Mouse (Mus musculus) MEL (cell line): ENCODE data around the gene Recql5. TPM values are rescaled to one million over a fixed set of nuclear protein-coding genes. Genes with fewer than 3 reads are reported as not detected.

ENCODE experiments used
- DNase-seq: peaks from one replicate; pipeline ENCODE4 v3.0.0; 2011; ENCODE audit warnings: low read depth, low spot score
- H3K27ac ChIP-seq: 2 replicates; pipeline ENCODE4 v1.5.1; 2012; ENCODE audit warnings: low read depth, mild to moderate bottlenecking, control low read depth, low read length, moderate library complexity; ENCODE audit not compliant: control insufficient read depth
- H3K27me3 ChIP-seq, 2 experiments: fragments of 150-350 bp in 1 of 2; sonication (generic) in 1 of 2; 2 replicates each; pipeline ENCODE4 v1.6.1; 2012; ENCODE audit warnings: low read length in 2 of 2, mild to moderate bottlenecking in 2 of 2, improper control_type of control experiment in 1 of 2, moderate library complexity in 1 of 2; ENCODE audit not compliant: insufficient read depth in 2 of 2, control insufficient read depth in 1 of 2
- H3K36me3 ChIP-seq, 2 experiments: 2 replicates each; pipeline ENCODE4 v1.6.1; 2012 to 2014; ENCODE audit warnings: low read length in 2 of 2, improper control_type of control experiment in 1 of 2, inconsistent platforms in 1 of 2, mild to moderate bottlenecking in 1 of 2; ENCODE audit not compliant: insufficient read depth in 2 of 2, control insufficient read depth in 1 of 2
- H3K4me1 ChIP-seq, 2 experiments: fragments of 150-350 bp in 1 of 2; sonication (generic) in 1 of 2; 2 replicates each; pipeline ENCODE4 v1.6.1; 2012; ENCODE audit warnings: low read length in 2 of 2, improper control_type of control experiment in 1 of 2, mild to moderate bottlenecking in 1 of 2; ENCODE audit not compliant: insufficient read depth in 2 of 2, control insufficient read depth in 1 of 2
- H3K4me3 ChIP-seq, 2 experiments: fragments of 150-350 bp in 1 of 2; sonication (generic) in 1 of 2; 2 replicates each; pipeline ENCODE4 v1.5.1; 2012; ENCODE audit warnings: low read depth in 2 of 2, low read length in 2 of 2, mild to moderate bottlenecking in 2 of 2, moderate library complexity in 2 of 2, control low read depth in 1 of 2, improper control_type of control experiment in 1 of 2; ENCODE audit not compliant: control insufficient read depth in 1 of 2, insufficient read depth in 1 of 2
- H3K79me2 ChIP-seq: 2 replicates; pipeline ENCODE4 v1.6.1; 2012; ENCODE audit warnings: mild to moderate bottlenecking, low read length, moderate library complexity; ENCODE audit not compliant: control insufficient read depth, poor library complexity, insufficient read depth
- H3K9ac ChIP-seq: 2 replicates; pipeline ENCODE4 v1.6.1; 2012; ENCODE audit warnings: low read depth, mild to moderate bottlenecking, control low read depth, low read length, moderate library complexity; ENCODE audit not compliant: control insufficient read depth, poor library complexity, severe bottlenecking
- H3K9me3 ChIP-seq: fragments of 150-350 bp; sonication (generic); replicated peaks from 2 replicates; pipeline ENCODE4 v1.6.1; 2012; ENCODE audit warnings: mild to moderate bottlenecking, low read length, improper control_type of control experiment, moderate library complexity; ENCODE audit not compliant: insufficient read depth
- BHLHE40 ChIP-seq: IDR thresholded peaks from 2 replicates; pipeline ENCODE4 v1.6.1; 2012; ENCODE audit warnings: low read depth, mild to moderate bottlenecking, inconsistent platforms, low read length, improper control_type of control experiment, borderline replicate concordance
- CHD1 ChIP-seq: IDR thresholded peaks from 2 replicates; pipeline ENCODE4 v1.6.1; 2012; ENCODE audit warnings: low read depth, mild to moderate bottlenecking, inconsistent platforms, low read length, improper control_type of control experiment
- CHD2 ChIP-seq: IDR thresholded peaks from 2 replicates; pipeline ENCODE4 v1.6.1; 2011; ENCODE audit warnings: low read length, improper control_type of control experiment
- CTCF ChIP-seq, 3 experiments: IDR thresholded peaks in 2 of 3; conservative IDR thresholded peaks in 1 of 3; 2 replicates each; pipeline ENCODE4 v1.5.1; 2011 to 2012; ENCODE audit warnings: low read length in 3 of 3, low read depth in 2 of 3, mild to moderate bottlenecking in 2 of 3, improper control_type of control experiment in 1 of 3, inconsistent platforms in 1 of 3, mixed read lengths in 1 of 3, moderate library complexity in 1 of 3; ENCODE audit not compliant: control insufficient read depth in 1 of 3, insufficient read depth in 1 of 3, poor library complexity in 1 of 3, severe bottlenecking in 1 of 3
- ELF1 ChIP-seq: IDR thresholded peaks from 2 replicates; pipeline ENCODE4 v1.6.1; 2014; ENCODE audit warnings: low read depth, mild to moderate bottlenecking, inconsistent platforms, low read length, improper control_type of control experiment, moderate library complexity
- EP300 ChIP-seq, 2 experiments: IDR thresholded peaks; 2 replicates each; pipeline ENCODE4 v1.6.1; 2011; ENCODE audit warnings: improper control_type of control experiment in 2 of 2, low read length in 2 of 2, low read depth in 1 of 2, mild to moderate bottlenecking in 1 of 2
- GATA1 ChIP-seq: IDR thresholded peaks from 2 replicates; pipeline ENCODE4 v1.6.1; 2011; ENCODE audit warnings: low read depth, low read length, improper control_type of control experiment
- MAZ ChIP-seq: IDR thresholded peaks from 2 replicates; pipeline ENCODE4 v1.6.1; 2012; ENCODE audit warnings: low read depth, mild to moderate bottlenecking, inconsistent platforms, low read length, improper control_type of control experiment
- MXI1 ChIP-seq: IDR thresholded peaks from 2 replicates; pipeline ENCODE4 v1.6.1; 2011; ENCODE audit warnings: mild to moderate bottlenecking, low read depth, low read length, improper control_type of control experiment
- MYC ChIP-seq: IDR thresholded peaks from 2 replicates; pipeline ENCODE4 v1.6.1; 2011; ENCODE audit warnings: low read depth, mild to moderate bottlenecking, low read length, improper control_type of control experiment, moderate library complexity
- NRF1 ChIP-seq: IDR thresholded peaks from 2 replicates; pipeline ENCODE4 v1.6.1; 2014; ENCODE audit warnings: low read depth, mild to moderate bottlenecking, inconsistent platforms, low read length, improper control_type of control experiment, moderate library complexity; ENCODE audit not compliant: poor library complexity, insufficient read depth, severe bottlenecking
- POLR2A ChIP-seq, 2 experiments: IDR thresholded peaks; 2 replicates each; pipeline ENCODE4 v1.6.1; 2011 to 2012; ENCODE audit warnings: low read length in 2 of 2, mild to moderate bottlenecking in 2 of 2, control low read depth in 1 of 2, improper control_type of control experiment in 1 of 2, low read depth in 1 of 2, moderate library complexity in 1 of 2; ENCODE audit not compliant: control insufficient read depth in 1 of 2, insufficient read depth in 1 of 2, poor library complexity in 1 of 2
- POLR2AphosphoS5 ChIP-seq: IDR thresholded peaks from 2 replicates; pipeline ENCODE4 v1.6.1; 2012; ENCODE audit warnings: low read depth, borderline replicate concordance, mild to moderate bottlenecking, inconsistent platforms, low read length, moderate library complexity, mixed read lengths
- TAL1 ChIP-seq: IDR thresholded peaks from 2 replicates; pipeline ENCODE4 v1.6.1; 2012; ENCODE audit warnings: mild to moderate bottlenecking, inconsistent platforms, low read length, moderate library complexity, mixed read lengths
- TCF12 ChIP-seq: IDR thresholded peaks from 2 replicates; pipeline ENCODE4 v1.6.1; 2014; ENCODE audit warnings: low read depth, mild to moderate bottlenecking, inconsistent platforms, low read length, improper control_type of control experiment, moderate library complexity
- USF2 ChIP-seq, 2 experiments: IDR thresholded peaks; 2 replicates each; pipeline ENCODE4 v1.6.1; 2011 to 2012; ENCODE audit warnings: improper control_type of control experiment in 2 of 2, low read length in 2 of 2, borderline replicate concordance in 1 of 2, inconsistent platforms in 1 of 2, low read depth in 1 of 2, mild to moderate bottlenecking in 1 of 2; ENCODE audit not compliant: insufficient read depth in 1 of 2
- ZNF384 ChIP-seq: IDR thresholded peaks from 2 replicates; pipeline ENCODE4 v1.6.1; 2012; ENCODE audit warnings: low read depth, mild to moderate bottlenecking, inconsistent platforms, low read length, improper control_type of control experiment
- polyA plus RNA-seq, 2 experiments: library from polyadenylated mRNA; stranded (reverse) in 1 of 2; unstranded in 1 of 2; fragments of >175 nt in 1 of 2; fragments of >200 nt in 1 of 2; gene quantifications; 2 replicates each; pipeline versions ENCODE4 v1.2.1 to v1.2.4; 2012; ENCODE audit warnings: low replicate concordance in 2 of 2, low read depth in 1 of 2; ENCODE audit not compliant: insufficient read length in 2 of 2, insufficient read depth in 1 of 2, missing spikeins in 1 of 2
- total RNA-seq: library from RNA; depleted of rRNA; stranded (reverse); fragments of 300-350 nt; gene quantifications from 2 replicates; pipeline ENCODE4 v1.2.3, GENCODE M21; 2012

Recql5 gene
- total and polyA plus RNA-seq, 3 experiments, result 20.3 to 21.5 TPM; not detected in 1

DNA sequence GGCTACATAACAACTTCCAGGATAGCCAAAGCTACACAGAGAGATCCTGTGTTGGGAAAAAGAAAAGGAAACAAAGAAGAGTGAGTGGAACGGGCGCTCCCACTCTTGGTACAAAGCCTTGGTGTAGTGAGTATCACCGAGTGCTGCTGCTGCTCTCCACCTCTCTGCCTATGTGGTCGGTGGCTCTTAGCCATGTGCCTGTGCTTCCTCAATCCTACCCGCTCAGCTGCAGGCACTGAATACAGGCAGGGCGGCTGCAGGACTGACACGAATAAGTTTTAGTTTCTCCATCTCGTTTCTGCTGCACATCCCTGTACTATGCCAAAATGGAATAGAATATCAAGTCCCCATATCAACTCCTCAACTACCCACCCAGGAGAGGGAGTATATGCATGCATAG lies 4.2 kb downstream of the Recql5 start:
- no peak overlapping the region for H3K9ac ChIP-seq
- peaks cover 4 to 5% of the 10 kb centered on the region in 2 experiments; a peak in 1 of 4 replicates for H3K4me1 ChIP-seq
- peaks cover 13% of the 10 kb centered on the region for H3K79me2 ChIP-seq
- no peaks in the 10 kb centered on the region for H3K27me3 ChIP-seq
- no peak overlapping the region for H3K4me3 ChIP-seq
- no peaks in the 10 kb centered on the region for H3K9me3 ChIP-seq
- no peak overlapping the region for H3K27ac ChIP-seq
- H3K36me3 ChIP-seq, result peaks cover 0 to 3% of the 10 kb centered on the region in 2 experiments; a peak in 1 of 4 replicates
- DNase-seq, result peak; percentile 43
- TF ChIP-seq TCF12, result no peak
- TF ChIP-seq POLR2AphosphoS5, result no peak
- TF ChIP-seq EP300 (IDR thresholded peaks at IDR 0.05; ENCODE audit: low read depth in 1 of 2, low read length in 2 of 2), result no peak
- TF ChIP-seq CHD2, result no peak
- TF ChIP-seq TAL1, result no peak
- TF ChIP-seq MYC, result no peak
- TF ChIP-seq ELF1, result no peak
- no peak for TF ChIP-seq BHLHE40

DNA sequence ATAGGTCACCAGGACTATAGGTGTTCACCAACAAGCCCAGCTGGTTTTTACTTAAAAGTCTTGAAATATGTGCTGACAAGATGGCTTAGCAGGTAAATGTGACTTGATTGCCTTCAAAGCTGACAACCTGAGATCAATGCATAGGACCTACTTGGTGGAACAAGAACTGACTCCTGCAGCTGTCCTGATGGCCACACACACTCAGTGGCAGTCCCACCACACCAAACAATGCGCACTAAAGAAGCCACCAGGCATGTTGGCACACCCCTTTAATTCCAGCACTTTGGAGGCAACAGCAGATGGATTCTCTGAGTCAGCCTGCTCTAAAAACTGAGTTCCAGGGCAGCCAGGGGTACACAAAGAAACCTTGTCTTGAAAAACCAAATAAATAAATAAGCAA lies 11.3 kb downstream of the Recql5 start:
- H3K4me3 ChIP-seq, result no peak overlapping the region
- H3K79me2 ChIP-seq, result no peaks in the 10 kb centered on the region
- peaks cover 0 to 1% of the 10 kb centered on the region in 2 experiments; a peak in 1 of 4 replicates for H3K4me1 ChIP-seq
- no peaks in the 10 kb centered on the region for H3K9me3 ChIP-seq
- DNase-seq, result no peak
- no peak overlapping the region for H3K9ac ChIP-seq
- H3K36me3 ChIP-seq, result no peaks in the 10 kb centered on the region
- H3K27me3 ChIP-seq, result no peaks in the 10 kb centered on the region
- TF ChIP-seq GATA1 (no peak), NRF1 (no peak), CHD1 (no peak), USF2 (IDR thresholded peaks at IDR 0.05; ENCODE audit: borderline replicate concordance in 1 of 2, insufficient read depth in 1 of 2, low read depth in 1 of 2, low read length in 2 of 2) (no peak), MYC (no peak), POLR2A (IDR thresholded peaks at IDR 0.05; ENCODE audit: control insufficient read depth in 1 of 2, insufficient read depth in 1 of 2, low read depth in 1 of 2, low read length in 2 of 2, poor library complexity in 1 of 2) (no peak), CTCF (IDR thresholded peaks at IDR 0.05 in 2 of 3, conservative IDR thresholded peaks at IDR 0.05 in 1 of 3; ENCODE audit: control insufficient read depth in 1 of 3, insufficient read depth in 1 of 3, low read depth in 2 of 3, low read length in 3 of 3, poor library complexity in 1 of 3, severe bottlenecking in 1 of 3) (no peak), MXI1 (no peak), MAZ (no peak), ZNF384 (no peak)
- TF ChIP-seq, all 39 proteins: peak for 0
- H3K27ac ChIP-seq, result no peak overlapping the region
